Mouse (Mus musculus) thymus, adult 2 months (tissue): ENCODE results near the gene Mmp20. TPM values are rescaled to one million over a fixed set of nuclear protein-coding genes. Genes with fewer than 3 reads are reported as not detected.

ENCODE experiments used
- DNase-seq: peaks from one replicate; pipeline ENCODE4 v3.0.0; 2021
- H3K27ac ChIP-seq: fragments of 200-500 bp; 2 replicates; pipeline ENCODE4 v1.5.1; 2012; ENCODE audit warnings: low read length, control low read depth; ENCODE audit not compliant: control insufficient read depth, insufficient read depth
- H3K27me3 ChIP-seq: fragments of 200-500 bp; 2 replicates; pipeline ENCODE4 v1.6.1; 2012; ENCODE audit warnings: mild to moderate bottlenecking, low read length, moderate library complexity, mixed read lengths; ENCODE audit not compliant: control insufficient read depth, insufficient read depth
- H3K36me3 ChIP-seq: fragments of 200-500 bp; 2 replicates; pipeline ENCODE4 v1.6.1; 2012; ENCODE audit warnings: mild to moderate bottlenecking, low read length, moderate library complexity; ENCODE audit not compliant: control insufficient read depth, insufficient read depth
- H3K4me1 ChIP-seq: fragments of 200-500 bp; replicated peaks from 2 replicates; pipeline ENCODE4 v1.6.1; 2012; ENCODE audit warnings: low read length; ENCODE audit not compliant: control insufficient read depth, insufficient read depth
- H3K4me3 ChIP-seq: fragments of 200-500 bp; 2 replicates; pipeline ENCODE4 v1.5.1; 2012; ENCODE audit warnings: mild to moderate bottlenecking, low read length, control low read depth, moderate library complexity; ENCODE audit not compliant: control insufficient read depth, insufficient read depth
- CTCF ChIP-seq: fragments of 200-500 bp; IDR thresholded peaks from 2 replicates; pipeline ENCODE4 v1.5.1; 2012; ENCODE audit warnings: mild to moderate bottlenecking, control low read depth, low read length, moderate library complexity, borderline replicate concordance; ENCODE audit not compliant: control insufficient read depth, poor library complexity, insufficient read depth; ENCODE audit errors: extremely low read depth
- POLR2A ChIP-seq: fragments of 200-500 bp; IDR thresholded peaks from 2 replicates; pipeline ENCODE4 v1.6.1; 2012; ENCODE audit warnings: mild to moderate bottlenecking, low read length, control low read depth, moderate library complexity; ENCODE audit not compliant: control insufficient read depth, poor library complexity, insufficient read depth; ENCODE audit errors: extremely low read depth
- WGBS: fragments of 180-500 bp; shearing (Covaris S2); methylation state at CpG from one replicate; pipeline ENCODE4 v1.1.7; 2018; 5-methylcytosine and 5-hydroxymethylcytosine counted together
- polyA plus RNA-seq: library from polyadenylated mRNA; depleted of rRNA; stranded (reverse); fragments of >200 nt; gene quantifications from 2 replicates; pipeline ENCODE4 v1.2.3, GENCODE M21; 2012

Gene Mmp20
- polyA plus RNA-seq, 1 experiment = 0.04 TPM

GRCm38 (mm10) chr9:7657946-7658345 is 29.9 kb downstream of the Mmp20 start:
- 32% methylated on average over 4 of the region's 4 CpGs for WGBS
- H3K36me3 ChIP-seq = no peaks in the 10 kb centered on the region
- no peak for DNase-seq

GRCm38 (mm10) chr9:7659469-7660020 is 31.5 kb downstream of the Mmp20 start:
- Histone ChIP-seq H3K4me3 (no peak overlapping the region), H3K27me3 (no peaks in the 10 kb centered on the region), H3K36me3 (no peaks in the 10 kb centered on the region), H3K4me1 (no peaks in the 10 kb centered on the region), H3K27ac (no peak overlapping the region)
- DNase-seq = no peak
- WGBS = 94% methylated on average over 6 of the region's 6 CpGs
- TF ChIP-seq POLR2A = no peak
- TF ChIP-seq CTCF = no peak

More at GRCm38 (mm10) chr9:7657946-7658345, 29.9 kb downstream of the Mmp20 start:
- Histone ChIP-seq H3K27ac (no peak overlapping the region), H3K4me3 (no peak overlapping the region), H3K27me3 (no peaks in the 10 kb centered on the region), H3K4me1 (no peaks in the 10 kb centered on the region)
- TF ChIP-seq CTCF = no peak

GRCm38 (mm10) chr9:7661371-7661770 is 33.3 kb downstream of the Mmp20 start:
- Histone ChIP-seq H3K36me3 (no peaks in the 10 kb centered on the region), H3K4me3 (no peak overlapping the region), H3K27me3 (no peaks in the 10 kb centered on the region), H3K27ac (no peak overlapping the region), H3K4me1 (no peaks in the 10 kb centered on the region)
- no peak for DNase-seq
- WGBS = 100% methylated on average over 1 of the region's 1 CpGs
- TF ChIP-seq POLR2A (no peak), CTCF (no peak)

GRCm38 (mm10) chr9:7669674-7670073 is 41.6 kb downstream of the Mmp20 start:
- H3K4me3 ChIP-seq = no peak overlapping the region
- H3K4me1 ChIP-seq = no peaks in the 10 kb centered on the region
- TF ChIP-seq CTCF = no peak
- no peak for TF ChIP-seq POLR2A
- WGBS = 93% methylated on average over 1 of the region's 1 CpGs
- no peak for DNase-seq
- no peak overlapping the region for H3K27ac ChIP-seq
- no peaks in the 10 kb centered on the region for H3K27me3 ChIP-seq
- H3K36me3 ChIP-seq = no peaks in the 10 kb centered on the region

GRCm38 (mm10) chr9:7672985-7673384 is 45.0 kb downstream of the Mmp20 start:
- Histone ChIP-seq H3K4me1 (no peaks in the 10 kb centered on the region), H3K4me3 (no peak overlapping the region), H3K36me3 (no peaks in the 10 kb centered on the region), H3K27me3 (no peaks in the 10 kb centered on the region), H3K27ac (no peak overlapping the region)
- TF ChIP-seq POLR2A (no peak), CTCF (no peak)
- no peak for DNase-seq
- 36% methylated on average over 9 of the region's 9 CpGs for WGBS

GRCm38 (mm10) chr9:7678154-7678837 is 50.3 kb downstream of the Mmp20 start:
- no peak for DNase-seq
- H3K27ac ChIP-seq = no peak overlapping the region
- no peak for TF ChIP-seq CTCF
- TF ChIP-seq POLR2A = no peak
- H3K4me3 ChIP-seq = no peak overlapping the region
- no peaks in the 10 kb centered on the region for H3K4me1 ChIP-seq
- 78% methylated on average over 2 of the region's 2 CpGs for WGBS
- H3K27me3 ChIP-seq = no peaks in the 10 kb centered on the region
- no peaks in the 10 kb centered on the region for H3K36me3 ChIP-seq

GRCm38 (mm10) chr9:7682081-7682618 is 54.1 kb downstream of the Mmp20 start:
- Histone ChIP-seq H3K4me3 (no peak overlapping the region), H3K27me3 (no peaks in the 10 kb centered on the region), H3K36me3 (no peaks in the 10 kb centered on the region), H3K27ac (no peak overlapping the region), H3K4me1 (no peaks in the 10 kb centered on the region)
- DNase-seq = no peak
- TF ChIP-seq CTCF (no peak), POLR2A (no peak)
- 86% methylated on average over 9 of the region's 9 CpGs for WGBS

- 42% methylated on average over 2 of the region's 2 CpGs for WGBS
Measured at GRCm38 (mm10) chr9:7686024-7686423, 58.0 kb downstream of the Mmp20 start.

More at GRCm38 (mm10) chr9:7686024-7686423, 58.0 kb downstream of the Mmp20 start:
- no peak overlapping the region for H3K27ac ChIP-seq
- no peaks in the 10 kb centered on the region for H3K36me3 ChIP-seq
- no peaks in the 10 kb centered on the region for H3K4me1 ChIP-seq
- TF ChIP-seq POLR2A (no peak), CTCF (no peak)
- H3K27me3 ChIP-seq = no peaks in the 10 kb centered on the region
- no peak overlapping the region for H3K4me3 ChIP-seq
- DNase-seq = no peak
